Mouse (Mus musculus): ENCODE measurements around the gene Gpx4.
"Not testable (repeated sequence)": the region's sequence is repeated elsewhere in the genome, so short reads cannot be mapped to it uniquely, and the experiment has no call there.

- TF ChIP-seq CTCF (IDR thresholded peaks at IDR 0.05; ENCODE audit: borderline replicate concordance, insufficient read depth, low read depth, low read length); POLR2A (IDR thresholded peaks at IDR 0.05; ENCODE audit: borderline replicate concordance, insufficient read depth, low read length): not testable (repeated sequence)
Observed at GRCm38 (mm10) chr10:80041409-80042060, 5.4 kb upstream of the Gpx4 start.

All from cerebellum, adult 2 months (tissue).